Mouse (Mus musculus): ENCODE measurements around the gene Pan3. TPM values are rescaled to one million over a fixed set of nuclear protein-coding genes. Genes with fewer than 3 reads are reported as not detected.
A peak's percentile ranks its signal among the peaks of the same experiment; 100 is the strongest.

The Pan3 gene
- 38.9 and 66.7 TPM in 2 replicates for total RNA-seq (2014; rRNA removed)
- polyA plus RNA-seq (2015; fragmentation: Nextera tagmentation; extraction: Ambion mirVana), result 51.3 and 61.4 TPM in 2 replicates

DNA sequence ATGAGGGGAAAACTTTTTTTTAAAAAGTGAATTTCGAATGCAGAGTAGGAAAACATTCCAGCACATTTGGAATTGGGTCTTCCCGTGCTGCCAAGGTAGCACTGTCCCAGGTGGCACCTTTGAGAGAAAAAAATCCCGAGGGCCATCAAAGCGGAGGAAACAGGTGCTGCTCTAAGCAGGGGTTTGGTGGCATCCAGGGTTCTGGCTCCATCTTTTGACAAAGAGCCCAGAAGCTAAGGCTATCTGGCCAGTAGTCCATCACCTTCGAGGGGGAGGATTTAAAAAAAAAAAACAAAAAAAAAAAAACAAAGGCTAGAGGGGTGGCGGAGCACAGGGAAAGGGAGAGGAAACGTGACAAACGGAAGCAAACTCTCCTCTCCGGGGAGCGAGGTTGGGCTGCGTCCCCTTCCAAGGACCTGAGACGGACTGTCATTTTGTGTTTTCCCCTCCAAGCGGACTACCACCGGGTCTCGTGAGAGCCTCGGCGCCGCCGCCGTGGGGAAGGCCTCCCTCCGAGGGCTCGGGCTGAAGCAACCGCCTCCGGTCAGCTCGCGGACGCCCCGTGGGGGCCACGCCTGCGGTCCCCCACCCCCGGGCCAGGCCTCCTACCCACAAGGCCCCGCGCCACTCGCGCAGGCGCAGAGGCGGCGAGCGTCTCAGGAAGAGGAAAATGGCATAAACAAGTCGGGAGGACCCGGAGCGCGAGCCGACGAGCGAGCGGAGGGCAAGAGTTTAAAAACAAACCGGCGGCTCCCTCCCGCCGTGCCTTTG lies at the start of gene Pan3:
Gene Pan3 (plus strand): TSS at position 627 of the 771 bp plus-strand sequence.
- no peaks in the 10 kb centered on the region for H3K9me3 ChIP-seq (ENCODE audit: low read length)
- peak within 1 kb of the TSS; percentile 97 for H3K27ac ChIP-seq (ENCODE audit: low read depth, low read length)
- H3K4me3 ChIP-seq (ENCODE audit: low read depth, low read length), result peak within 1 kb of the TSS; percentile 100
- DNase-seq (ENCODE audit: low spot score) (peak; percentile 94), ATAC-seq (ENCODE audit: low FRiP score) (peak; percentile 88)
- H3K9ac ChIP-seq (replicated peaks; ENCODE audit: low read length, poor library complexity, severe bottlenecking), result peak within 1 kb of the TSS; percentile 95
- no peaks in the 10 kb centered on the region; the same call in 1 of the 2 replicates for H3K4me1 ChIP-seq (ENCODE audit: insufficient read depth, low read length)
- under 1% methylated on average over 45 of the region's 51 CpGs for WGBS
- no peaks in the 10 kb centered on the region; the same call in 1 of the 2 replicates for H3K36me3 ChIP-seq (ENCODE audit: insufficient read depth, low read length)
- peak within 1 kb of the TSS; percentile 75 for H3K4me2 ChIP-seq (ENCODE audit: low read depth, low read length, poor library complexity, severe bottlenecking)
- H3K27me3 ChIP-seq (ENCODE audit: insufficient read depth, low read length), result no peaks in the 10 kb centered on the region
- TF ChIP-seq CTCF (IDR thresholded peaks at IDR 0.05), result no peak

DNA sequence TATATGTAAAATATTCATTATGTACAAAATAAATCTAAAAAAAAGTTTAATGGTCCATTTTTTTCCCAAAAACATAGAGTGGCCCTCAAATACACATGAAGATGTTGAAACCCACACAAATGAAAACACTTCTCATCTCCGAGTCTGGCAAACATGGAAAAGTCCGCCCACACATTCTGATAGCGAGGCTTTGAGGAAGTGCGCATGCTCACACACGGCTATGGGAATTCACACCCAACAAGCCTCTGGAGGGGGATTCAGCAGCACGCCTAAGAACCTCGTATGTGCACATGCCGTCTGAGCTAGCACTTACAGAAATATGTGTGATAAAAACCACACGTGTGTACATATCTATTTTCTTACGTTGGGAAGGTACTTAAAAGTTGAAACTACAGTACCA lies 48.6 kb upstream of the Pan3 start:
- WGBS, result 91% methylated on average over 10 of the region's 10 CpGs
- ATAC-seq (ENCODE audit: low FRiP score), result no peak
- no peaks in the 10 kb centered on the region for H3K36me3 ChIP-seq (ENCODE audit: insufficient read depth, low read length)
- no peaks in the 10 kb centered on the region for H3K27me3 ChIP-seq (ENCODE audit: insufficient read depth, low read length)
- H3K4me3 ChIP-seq (ENCODE audit: low read depth, low read length), result no peak overlapping the region
- no peaks in the 10 kb centered on the region for H3K4me1 ChIP-seq (ENCODE audit: insufficient read depth, low read length)
- H3K27ac ChIP-seq (ENCODE audit: low read depth, low read length), result no peak overlapping the region
- H3K9ac ChIP-seq (replicated peaks; ENCODE audit: low read length, poor library complexity, severe bottlenecking), result no peak overlapping the region
- H3K9me3 ChIP-seq (ENCODE audit: low read length), result no peaks in the 10 kb centered on the region
- H3K4me2 ChIP-seq (ENCODE audit: low read depth, low read length, poor library complexity, severe bottlenecking), result no peak overlapping the region
- TF ChIP-seq CTCF (IDR thresholded peaks at IDR 0.05), result no peak
- no peak for DNase-seq (ENCODE audit: low spot score)

DNA sequence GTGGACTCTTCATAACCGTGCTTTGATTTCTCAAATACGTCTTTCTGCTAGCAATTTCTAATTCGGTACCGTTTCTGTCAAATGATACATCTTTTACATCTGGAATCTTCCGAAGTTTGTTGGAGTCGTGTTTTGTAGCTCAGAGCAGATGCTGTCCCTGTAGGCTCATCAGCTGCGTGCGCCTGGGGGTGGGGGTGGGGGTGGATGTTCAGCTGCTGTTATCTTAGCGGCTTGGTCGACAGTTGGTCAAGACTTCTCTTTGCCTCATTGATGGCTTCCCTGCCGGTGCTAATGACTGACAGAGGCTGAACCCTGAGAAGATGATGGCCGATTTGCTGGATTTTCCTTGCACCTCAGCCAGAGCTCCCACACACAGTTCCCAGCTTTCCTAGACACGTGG lies 43.1 kb upstream of the Pan3 start:
- H3K4me3 ChIP-seq (ENCODE audit: low read depth, low read length), result no peak overlapping the region
- TF ChIP-seq CTCF (IDR thresholded peaks at IDR 0.05), result no peak
- H3K27me3 ChIP-seq (ENCODE audit: insufficient read depth, low read length), result no peaks in the 10 kb centered on the region
- WGBS, result 83% methylated on average over 13 of the region's 13 CpGs
- H3K4me1 ChIP-seq (ENCODE audit: insufficient read depth, low read length), result no peaks in the 10 kb centered on the region
- H3K36me3 ChIP-seq (ENCODE audit: insufficient read depth, low read length), result no peaks in the 10 kb centered on the region
- H3K9me3 ChIP-seq (ENCODE audit: low read length), result no peaks in the 10 kb centered on the region
- no peak overlapping the region for H3K9ac ChIP-seq (replicated peaks; ENCODE audit: low read length, poor library complexity, severe bottlenecking)
- H3K27ac ChIP-seq (ENCODE audit: low read depth, low read length), result no peak overlapping the region
- ATAC-seq (ENCODE audit: low FRiP score), result no peak
- no peak overlapping the region for H3K4me2 ChIP-seq (ENCODE audit: low read depth, low read length, poor library complexity, severe bottlenecking)
- no peak for DNase-seq (ENCODE audit: low spot score)

DNA sequence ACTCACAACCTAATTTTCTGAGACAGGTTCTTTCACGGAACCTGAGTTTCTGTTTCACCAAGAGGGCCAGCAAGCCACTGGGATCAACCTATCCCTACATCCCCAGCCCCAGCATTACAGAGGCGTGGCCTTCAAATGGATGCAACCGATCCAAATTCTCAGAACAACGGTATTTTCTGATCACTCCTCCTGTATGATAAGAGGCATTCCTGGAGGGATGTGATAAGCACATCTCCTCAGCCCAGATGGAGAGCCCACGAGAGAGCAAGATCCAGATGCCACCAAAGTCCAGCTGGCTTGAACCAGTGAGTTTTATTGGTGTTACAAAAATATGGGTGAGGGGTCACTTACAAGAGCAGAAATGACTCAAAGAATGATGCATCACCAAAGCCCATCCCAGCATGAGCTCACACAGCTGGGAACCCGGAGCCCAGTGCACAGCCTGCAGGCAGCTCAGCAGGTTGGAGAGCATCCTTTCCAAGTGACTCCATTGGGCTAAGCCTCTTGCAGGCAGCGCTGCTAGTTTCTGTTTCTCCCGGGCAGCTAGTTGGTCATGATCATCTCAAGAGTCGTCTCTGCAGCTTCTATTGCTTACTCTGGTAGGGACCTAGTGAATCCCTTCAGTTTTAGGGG lies 41.5 kb upstream of the Pan3 start:
- H3K36me3 ChIP-seq (ENCODE audit: insufficient read depth, low read length), result no peaks in the 10 kb centered on the region
- TF ChIP-seq CTCF (IDR thresholded peaks at IDR 0.05), result no peak
- H3K4me3 ChIP-seq (ENCODE audit: low read depth, low read length), result no peak overlapping the region
- no peaks in the 10 kb centered on the region for H3K4me1 ChIP-seq (ENCODE audit: insufficient read depth, low read length)
- DNase-seq (ENCODE audit: low spot score), result no peak
- H3K27me3 ChIP-seq (ENCODE audit: insufficient read depth, low read length), result no peaks in the 10 kb centered on the region
- H3K9me3 ChIP-seq (ENCODE audit: low read length), result no peaks in the 10 kb centered on the region
- ATAC-seq (ENCODE audit: low FRiP score), result no peak
- 78% methylated on average over 9 of the region's 9 CpGs for WGBS
- H3K4me2 ChIP-seq (ENCODE audit: low read depth, low read length, poor library complexity, severe bottlenecking), result no peak overlapping the region
- no peak overlapping the region for H3K9ac ChIP-seq (replicated peaks; ENCODE audit: low read length, poor library complexity, severe bottlenecking)
- H3K27ac ChIP-seq (ENCODE audit: low read depth, low read length), result no peak overlapping the region

DNA sequence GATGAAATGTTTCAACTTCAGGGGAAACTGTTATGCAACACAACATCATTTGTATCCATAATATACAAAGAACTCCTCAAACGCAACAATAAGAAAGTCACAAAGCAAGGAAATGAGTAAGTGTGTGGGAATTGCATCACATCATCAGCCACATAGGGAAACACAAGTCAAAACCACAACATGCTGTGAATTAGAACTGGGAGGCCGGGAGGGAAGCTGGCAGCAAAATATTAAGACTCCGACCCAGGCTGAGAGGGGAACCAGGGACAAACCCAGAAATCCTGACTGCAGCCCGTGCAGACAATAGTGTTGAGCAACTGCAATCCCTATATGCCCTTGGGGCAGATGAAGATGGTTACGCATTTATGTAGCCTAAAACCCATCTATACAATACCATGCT lies 40.9 kb upstream of the Pan3 start:
- TF ChIP-seq CTCF (IDR thresholded peaks at IDR 0.05), result no peak
- H3K36me3 ChIP-seq (ENCODE audit: insufficient read depth, low read length), result no peaks in the 10 kb centered on the region
- no peaks in the 10 kb centered on the region for H3K9me3 ChIP-seq (ENCODE audit: low read length)
- DNase-seq (ENCODE audit: low spot score) (no peak), ATAC-seq (ENCODE audit: low FRiP score) (no peak)
- no peak overlapping the region for H3K4me2 ChIP-seq (ENCODE audit: low read depth, low read length, poor library complexity, severe bottlenecking)
- WGBS, result 82% methylated on average over 5 of the region's 5 CpGs
- no peaks in the 10 kb centered on the region for H3K27me3 ChIP-seq (ENCODE audit: insufficient read depth, low read length)
- no peaks in the 10 kb centered on the region for H3K4me1 ChIP-seq (ENCODE audit: insufficient read depth, low read length)
- no peak overlapping the region for H3K9ac ChIP-seq (replicated peaks; ENCODE audit: low read length, poor library complexity, severe bottlenecking)
- H3K4me3 ChIP-seq (ENCODE audit: low read depth, low read length), result no peak overlapping the region
- H3K27ac ChIP-seq (ENCODE audit: low read depth, low read length), result no peak overlapping the region

DNA sequence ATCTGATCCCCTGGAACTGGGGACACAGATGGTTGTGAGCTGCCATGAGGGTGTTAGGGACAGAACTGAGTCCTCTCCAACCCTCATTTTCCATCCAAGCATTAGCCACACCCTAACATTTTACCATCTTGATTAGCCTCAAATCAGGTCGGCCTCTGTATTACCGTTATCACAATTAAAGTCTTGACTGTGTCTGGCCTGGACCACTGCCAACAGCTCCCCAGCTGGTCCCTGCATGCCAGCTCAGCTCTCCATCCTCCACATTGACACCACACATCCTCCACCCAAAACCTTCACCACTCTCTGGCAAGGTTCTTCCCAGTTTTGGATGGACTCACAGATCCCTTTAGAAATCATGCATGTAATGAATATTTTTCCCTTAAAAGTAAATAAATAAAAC lies 39.2 kb upstream of the Pan3 start:
- Histone ChIP-seq H3K4me1 (ENCODE audit: insufficient read depth, low read length) (no peaks in the 10 kb centered on the region), H3K9ac (replicated peaks; ENCODE audit: low read length, poor library complexity, severe bottlenecking) (no peak overlapping the region), H3K27me3 (ENCODE audit: insufficient read depth, low read length) (no peaks in the 10 kb centered on the region), H3K27ac (ENCODE audit: low read depth, low read length) (no peak overlapping the region), H3K9me3 (ENCODE audit: low read length) (no peaks in the 10 kb centered on the region), H3K4me2 (ENCODE audit: low read depth, low read length, poor library complexity, severe bottlenecking) (no peak overlapping the region), H3K4me3 (ENCODE audit: low read depth, low read length) (no peak overlapping the region), H3K36me3 (ENCODE audit: insufficient read depth, low read length) (no peaks in the 10 kb centered on the region)
- ATAC-seq (ENCODE audit: low FRiP score) (no peak), DNase-seq (ENCODE audit: low spot score) (no peak)
- 59% methylated on average over 2 of the region's 2 CpGs for WGBS
- TF ChIP-seq CTCF (IDR thresholded peaks at IDR 0.05), result no peak

Data from midbrain, postnatal 0 days (tissue).